8 mouse cellular contexts compared by ENCODE assay signal in the genomic region with DNA sequence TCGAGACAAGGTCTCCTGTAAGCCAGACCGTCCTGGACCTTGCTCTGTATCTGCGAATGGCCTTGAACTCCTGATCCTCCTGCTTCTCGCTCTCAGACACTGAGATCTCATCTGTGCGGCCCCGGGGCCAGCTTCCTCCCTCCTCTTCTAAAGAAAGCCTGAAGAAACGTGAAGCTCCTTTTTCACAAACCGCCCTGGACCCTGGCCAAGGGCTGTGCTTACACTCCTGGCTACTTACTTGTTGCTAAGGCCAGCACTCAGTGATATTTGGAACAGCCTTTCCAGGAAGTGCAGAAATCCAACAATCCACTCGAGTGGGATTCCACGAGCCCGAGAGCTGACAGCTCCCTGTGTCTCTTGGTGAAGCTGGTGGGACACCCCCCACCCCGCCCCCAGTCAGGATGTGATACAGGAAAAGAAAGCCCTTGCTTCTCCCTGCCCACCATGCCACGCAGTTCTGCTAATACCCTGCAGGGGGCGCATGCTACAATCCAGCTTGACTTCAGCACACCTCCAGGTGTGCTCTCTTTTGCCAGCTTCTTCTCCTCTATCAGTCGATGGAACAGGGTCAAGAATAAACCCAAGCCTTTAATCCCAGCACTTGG. TPM values are rescaled to one million over a fixed set of nuclear protein-coding genes. Genes with fewer than 3 reads are reported as not detected.
DNase-seq lines count a peak whose midpoint lies in the region; ATAC-seq lines count a peak whose summit lies in the region.

No protein-coding gene starts in this region.

- H3K36me3 ChIP-seq in heart, embryonic 10.5 days, result no peaks in the 10 kb centered on the region

- 31% methylated on average over 15 of the region's 15 CpGs for WGBS in heart, embryonic 10.5 days

- ATAC-seq in megakaryocyte-erythroid progenitor cell, adult 5-6 weeks (replicated peaks; ENCODE audit: low FRiP score, low TSS enrichment, poor library complexity, severe bottlenecking), result peak; percentile 68; the same call in 1 of the 2 replicates

- no peak overlapping the region for H3K4me3 ChIP-seq in heart, embryonic 10.5 days

- H3K9me3 ChIP-seq in heart, embryonic 10.5 days, result no peaks in the 10 kb centered on the region

- no peaks in the 10 kb centered on the region for H3K27me3 ChIP-seq in heart, embryonic 10.5 days (ENCODE audit: insufficient read depth, poor library complexity, severe bottlenecking)

- intact Hi-C loops in gastrocnemius, postnatal 36 days (cut with DNase I), result no loop called here

- H3K27ac ChIP-seq in heart, embryonic 10.5 days, result no peak overlapping the region

- peaks cover 5% of the 10 kb centered on the region; the same call in 1 of the 2 replicates for H3K4me1 ChIP-seq in heart, embryonic 10.5 days

- DNase-seq in heart, adult 11 months, result peak; percentile 95
- no peak for DNase-seq in heart, embryonic 10.5 days (ENCODE audit: low spot score)
- peak; percentile 64 for DNase-seq in CD4-positive, CD25-positive, alpha-beta regulatory T cell, adult 2 months (ENCODE audit: low read depth, low spot score)
- peak; percentile 15 for DNase-seq in brain, adult 2 months (ENCODE audit: low read depth, low spot score)
- DNase-seq in gastrocnemius, postnatal 36 days, result peak; percentile 58 to 61
- peak; percentile 59 to 67 for DNase-seq in kidney, postnatal 25 days
- DNase-seq in thymus, postnatal 4 days, result peak; percentile 67

RNA-seq across cellular contexts. Expression of a gene that starts 19.9 kb away (rescaled TPM):
- polyA plus RNA-seq in heart, embryonic 10.5 days (2016; fragmentation: Nextera tagmentation; extraction: Ambion mirVana), result 16.6 and 21.9 TPM in 2 replicates
- total RNA-seq in gastrocnemius, postnatal 36 days (2021), result 10 to 100 TPM in 1 of 2 experiments, 1 to 10 TPM in 1; 8.7 to 15.1 TPM
- total RNA-seq in megakaryocyte-erythroid progenitor cell, adult 5-6 weeks (2014; fragmentation: Nextera tagmentation), result 22.2 and 34.4 TPM in 2 replicates
- 19.7 and 21.8 TPM in 2 replicates for total RNA-seq in megakaryocyte-erythroid progenitor cell, adult 5-6 weeks (2017)
